Mouse (Mus musculus) CD4-positive helper T cell, adult 2 months (primary cell): ENCODE data around the gene Sag.
"Not testable (repeated sequence)": the region's sequence is repeated elsewhere in the genome, so short reads cannot be mapped to it uniquely, and the experiment has no call there.

Experiments used
- DNase-seq: peaks from one replicate; pipeline ENCODE4 v3.0.0-alpha.2; 2012; ENCODE audit warnings: low read depth, missing footprints, low spot score

Gene Sag

DNA sequence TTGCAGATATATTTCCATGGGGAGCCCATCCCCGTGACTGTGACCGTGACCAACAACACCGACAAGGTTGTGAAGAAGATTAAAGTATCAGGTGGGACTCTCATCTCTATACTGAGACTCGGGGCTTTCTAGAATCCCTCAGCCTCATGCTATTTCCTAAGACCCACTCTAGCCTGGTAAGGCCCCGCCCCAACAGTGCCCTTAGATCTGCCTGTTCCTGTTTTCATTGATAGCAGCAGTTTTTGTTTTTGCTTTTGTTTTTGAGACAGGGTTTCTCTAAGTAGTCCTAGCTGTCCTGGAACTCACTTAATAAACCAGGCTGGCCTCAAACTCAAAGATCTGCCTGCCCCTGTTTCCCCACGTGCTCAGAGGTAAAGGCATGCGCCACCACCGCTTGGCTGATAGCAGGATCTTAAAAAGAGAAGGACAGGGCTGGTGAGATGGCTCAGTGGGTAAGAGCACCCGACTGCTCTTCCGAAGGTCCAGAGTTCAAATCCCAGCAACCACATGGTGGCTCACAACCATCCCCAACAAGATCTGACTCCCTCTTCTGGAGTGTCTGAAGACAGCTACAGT, 21.0 kb downstream of the Sag start:
- DNase-seq: no peak

DNA sequence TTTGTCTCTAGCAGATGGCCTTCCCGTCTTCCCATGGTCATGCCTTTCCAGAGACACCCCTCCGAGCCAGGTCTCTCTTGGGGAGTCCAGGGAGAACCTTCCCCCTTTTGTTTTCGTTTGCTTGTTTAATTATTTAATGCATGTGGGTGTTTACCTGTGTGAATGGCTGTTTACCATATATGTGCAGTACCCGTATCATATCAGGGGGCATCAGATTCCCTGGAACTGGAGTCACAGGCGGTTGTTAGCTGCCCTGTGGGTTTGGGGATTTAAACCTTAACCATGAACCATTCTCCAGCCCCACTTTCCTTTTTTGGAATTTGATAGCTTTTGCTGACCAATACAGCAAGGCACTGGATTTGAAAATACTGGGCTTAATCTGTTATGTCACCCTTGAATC, 21.8 kb downstream of the Sag start:
- DNase-seq: no peak

DNA sequence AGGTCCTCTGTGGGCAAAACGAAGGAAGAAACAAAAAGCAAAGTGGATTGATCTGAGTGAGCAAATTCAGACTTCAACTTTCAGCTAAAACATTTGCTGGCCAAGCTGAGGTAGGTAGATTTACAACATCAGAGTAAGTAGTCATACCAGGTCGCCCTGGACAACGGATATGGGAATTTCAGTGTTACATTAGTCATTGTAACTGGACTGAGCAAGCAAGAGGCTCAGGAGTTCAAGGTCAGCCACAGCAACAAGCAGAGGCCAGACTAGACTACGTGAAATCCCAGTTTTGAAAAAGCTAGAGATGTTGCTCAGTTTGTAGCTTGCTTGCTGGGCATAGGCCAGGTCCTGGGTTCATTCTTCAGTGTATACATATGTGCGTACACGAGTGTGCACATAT, 22.5 kb downstream of the Sag start:
- DNase-seq: no peak

DNA sequence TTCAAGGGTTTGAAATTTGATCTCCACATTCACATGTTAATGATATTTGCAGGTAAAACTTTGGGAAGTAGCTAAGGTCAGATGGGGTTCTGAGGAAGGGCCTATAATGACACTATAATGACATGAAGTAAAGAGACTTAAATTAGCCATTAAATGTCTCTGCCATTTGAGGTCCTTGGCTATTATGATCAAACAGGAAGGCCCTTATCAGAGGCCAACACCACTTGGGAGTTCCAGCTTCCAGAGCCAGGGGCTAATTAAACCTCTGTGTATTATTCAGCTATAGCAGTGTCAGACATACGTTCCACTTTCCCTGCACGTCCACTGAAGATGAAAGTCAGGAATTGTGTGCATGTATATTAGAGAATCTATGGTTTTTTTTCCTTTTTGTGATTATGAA, 23.0 kb downstream of the Sag start:
- DNase-seq: no peak

DNA sequence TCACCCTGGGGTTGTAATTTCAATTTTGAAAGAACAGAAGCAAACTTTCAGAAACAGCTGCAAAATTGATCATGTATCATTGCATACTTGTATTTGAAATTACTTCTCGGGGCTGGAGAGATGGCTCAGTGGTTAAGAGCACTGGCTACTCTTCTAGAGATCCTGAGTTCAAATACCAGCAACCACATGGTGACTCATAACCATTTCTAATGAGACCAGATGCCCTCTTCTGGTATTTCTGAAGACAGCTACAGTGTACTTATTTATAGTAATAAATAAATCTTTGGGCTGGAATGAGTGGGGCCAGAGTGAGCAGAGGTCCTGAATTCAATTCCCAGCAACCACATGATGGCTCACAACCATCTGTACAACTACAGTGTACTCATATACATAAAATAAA, 24.0 kb downstream of the Sag start:
- DNase-seq: not testable (repeated sequence)

DNA sequence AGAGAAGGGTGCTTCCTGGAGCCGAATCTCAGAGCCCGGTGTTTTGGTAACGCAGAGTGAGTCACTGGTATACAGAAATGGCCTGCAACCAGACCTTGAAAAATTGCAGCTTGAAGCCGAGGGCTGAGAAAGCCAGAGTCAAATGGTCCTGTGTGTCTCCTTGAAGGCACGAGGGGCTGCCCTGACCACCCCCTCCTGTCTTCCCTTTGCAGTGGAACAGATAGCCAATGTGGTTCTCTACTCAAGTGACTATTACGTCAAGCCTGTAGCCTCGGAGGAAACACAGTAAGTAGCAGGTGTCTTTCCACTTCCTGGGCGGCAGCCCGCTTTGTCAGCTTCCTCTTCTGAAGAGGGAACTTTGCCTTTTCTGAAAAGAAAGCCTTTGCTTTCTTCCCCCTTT, 24.7 kb downstream of the Sag start:
- DNase-seq: peak; percentile 89

DNA sequence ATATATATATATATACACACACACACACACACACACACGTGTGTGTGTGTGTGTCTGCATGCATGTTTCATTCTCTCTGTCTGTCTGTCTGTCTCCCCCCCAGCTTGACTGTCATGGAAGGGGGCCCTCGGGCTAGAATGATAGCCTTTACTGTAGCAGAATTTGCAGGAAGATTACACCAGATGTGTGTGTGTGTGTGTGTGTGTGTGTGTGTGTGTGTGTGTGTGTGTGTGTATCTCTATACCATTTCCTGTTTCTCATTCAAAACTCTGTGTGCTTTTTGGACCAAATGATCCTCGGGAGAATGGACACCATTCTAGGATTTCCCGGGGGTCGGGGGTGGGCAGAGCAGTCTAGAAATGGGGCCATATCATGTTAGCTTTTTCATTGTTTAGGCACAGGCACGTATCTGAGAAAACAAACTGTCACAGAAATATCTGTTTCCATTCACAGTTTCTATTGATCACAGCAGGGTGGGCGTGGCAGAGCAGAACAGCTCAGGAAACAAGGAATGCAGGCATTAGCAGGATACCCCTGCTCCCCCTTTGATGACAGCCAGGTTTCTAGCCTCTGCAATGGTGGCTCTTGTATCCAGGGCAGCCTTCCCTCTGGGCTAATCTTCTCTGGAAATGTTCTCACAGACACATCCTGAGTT, 25.6 kb downstream of the Sag start:
- DNase-seq: peak; percentile 66

DNA sequence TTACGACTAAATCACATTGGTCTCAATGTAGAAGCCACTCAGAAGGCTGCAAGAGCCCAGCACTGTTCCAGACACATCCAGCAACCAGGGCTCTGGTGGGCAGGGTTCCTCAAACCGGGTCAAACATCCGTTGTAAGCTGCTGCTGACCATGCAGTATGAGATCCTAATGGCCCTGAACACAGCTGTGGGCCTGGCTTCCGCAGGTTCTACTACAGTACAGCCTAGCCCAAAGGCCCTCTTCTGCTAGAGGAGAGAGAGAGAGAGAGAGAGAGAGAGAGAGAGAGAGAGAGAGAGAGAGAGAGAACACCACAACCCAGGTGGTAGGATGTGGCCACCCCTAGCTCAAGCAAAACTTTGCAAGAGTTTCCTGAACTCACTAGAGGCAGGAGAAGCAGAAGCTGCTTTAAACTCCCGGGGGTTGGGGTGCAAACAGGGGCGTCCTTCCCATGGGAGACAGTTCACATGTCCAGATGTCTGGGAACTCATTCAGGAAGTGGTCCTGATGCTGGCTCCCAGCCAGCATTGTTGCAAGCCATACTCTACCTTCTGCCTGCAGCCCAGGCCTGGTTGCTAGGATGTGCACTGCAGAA, 26.2 kb downstream of the Sag start:
- peak; percentile 84 for DNase-seq

DNA sequence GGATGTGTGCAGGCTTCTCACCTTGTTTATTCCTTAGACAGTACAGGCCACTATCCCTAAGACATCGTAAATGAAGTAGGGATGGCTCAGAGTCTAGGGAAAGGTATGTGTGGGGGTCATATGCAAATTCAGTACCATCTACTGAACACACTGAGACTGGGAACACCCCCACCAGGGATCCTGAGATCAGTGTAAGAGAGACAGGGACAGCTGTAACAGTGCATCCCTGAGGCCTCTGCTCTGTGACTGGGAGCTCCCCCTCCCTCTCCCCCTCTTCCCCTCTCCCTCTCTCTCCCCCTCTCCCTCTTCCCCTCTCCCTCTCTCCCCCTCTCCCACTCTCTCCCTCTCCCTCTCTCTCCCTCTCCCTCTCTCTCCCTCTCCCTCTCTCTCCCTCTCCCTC, 33.0 kb downstream of the Sag start:
- DNase-seq: no peak

DNA sequence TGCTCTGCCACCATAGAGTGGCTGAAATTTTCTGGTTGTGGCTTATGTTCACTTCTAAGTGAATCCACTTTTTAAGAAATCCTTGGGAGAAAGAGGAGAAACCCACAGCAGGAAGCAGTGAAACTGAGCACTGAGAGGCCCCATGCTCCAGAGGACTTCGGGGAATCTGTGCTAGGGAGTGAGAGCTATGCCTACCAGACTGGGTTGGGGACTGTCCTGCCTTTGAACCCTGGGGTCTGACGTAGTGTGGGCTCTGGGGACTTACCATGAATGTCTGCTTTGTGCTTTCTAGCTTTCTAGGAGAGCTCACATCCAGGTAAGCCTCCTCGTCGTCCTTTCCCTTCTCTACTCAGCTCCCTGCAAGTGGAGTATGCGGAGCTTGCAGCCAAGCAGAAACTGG, 33.5 kb downstream of the Sag start:
- DNase-seq: no peak

DNA sequence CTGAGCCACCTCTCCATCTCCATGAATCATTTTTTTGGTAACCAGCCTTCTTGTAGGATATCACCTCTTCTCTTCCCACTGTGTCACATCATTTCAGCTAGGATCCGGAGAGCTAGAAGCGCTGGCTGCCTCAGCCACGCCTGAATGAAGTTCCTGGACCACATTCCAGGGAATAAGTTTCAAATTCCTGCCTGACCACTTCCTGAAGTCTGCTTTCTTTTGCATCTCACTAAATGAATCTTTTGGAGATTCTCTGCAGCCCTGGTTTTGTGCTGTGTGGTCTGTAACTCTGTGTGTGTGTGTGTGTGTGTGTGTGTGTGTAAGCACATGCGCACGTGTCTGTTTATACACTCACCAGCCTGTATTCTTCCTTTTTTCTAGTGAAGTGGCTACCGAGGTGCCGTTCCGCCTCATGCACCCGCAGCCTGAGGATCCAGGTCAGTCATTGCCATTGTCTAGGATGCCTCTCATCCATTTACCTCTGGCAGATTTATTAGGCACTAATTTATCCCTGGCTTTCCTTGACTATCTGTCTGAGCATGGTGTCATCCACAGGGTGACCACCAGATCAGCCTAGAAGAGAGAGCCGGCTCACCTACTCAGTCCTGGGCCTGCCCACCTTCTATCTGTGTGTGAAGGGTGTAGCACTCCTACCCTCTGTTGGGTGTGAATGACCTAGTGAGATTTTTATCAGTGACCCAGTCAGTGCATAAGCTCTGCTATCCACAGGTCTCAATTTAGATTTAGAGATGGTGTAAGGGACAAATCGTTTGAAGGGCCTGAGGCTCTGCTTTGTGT, 37.1 kb downstream of the Sag start:
- DNase-seq: no peak

DNA sequence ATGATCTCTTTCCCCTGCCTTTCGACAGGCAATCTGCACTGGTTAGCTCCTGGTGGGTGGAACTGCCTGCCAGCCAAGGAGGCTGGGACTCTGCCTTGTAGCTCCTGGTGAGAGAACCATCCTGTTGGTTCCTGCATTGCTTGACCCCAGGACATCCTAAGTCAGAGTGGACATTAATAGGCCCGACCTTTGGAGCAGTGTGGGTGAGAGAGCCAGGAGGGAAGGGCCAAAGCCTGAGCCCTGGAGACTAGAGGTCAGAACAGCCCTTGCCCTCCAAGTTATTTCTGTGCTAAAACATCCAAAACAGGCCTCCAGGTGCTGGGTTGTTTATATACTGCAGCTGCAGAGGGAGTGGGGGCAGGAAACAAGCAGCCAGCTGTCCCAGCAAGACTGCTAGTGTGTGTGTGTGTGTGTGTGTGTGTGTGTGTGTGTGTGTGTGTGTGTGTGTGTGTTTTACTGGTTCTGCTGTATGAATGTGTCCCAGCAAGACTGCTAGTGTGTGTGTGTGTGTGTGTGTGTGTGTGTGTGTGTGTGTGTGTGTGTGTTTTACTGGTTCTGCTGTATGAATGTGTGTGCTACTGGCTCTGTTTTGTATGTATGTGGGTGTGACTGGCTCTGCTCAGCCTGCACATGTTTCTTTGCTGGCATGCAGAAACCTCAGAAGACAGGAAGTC, 43.5 kb downstream of the Sag start:
- DNase-seq: peak; percentile 88

DNA sequence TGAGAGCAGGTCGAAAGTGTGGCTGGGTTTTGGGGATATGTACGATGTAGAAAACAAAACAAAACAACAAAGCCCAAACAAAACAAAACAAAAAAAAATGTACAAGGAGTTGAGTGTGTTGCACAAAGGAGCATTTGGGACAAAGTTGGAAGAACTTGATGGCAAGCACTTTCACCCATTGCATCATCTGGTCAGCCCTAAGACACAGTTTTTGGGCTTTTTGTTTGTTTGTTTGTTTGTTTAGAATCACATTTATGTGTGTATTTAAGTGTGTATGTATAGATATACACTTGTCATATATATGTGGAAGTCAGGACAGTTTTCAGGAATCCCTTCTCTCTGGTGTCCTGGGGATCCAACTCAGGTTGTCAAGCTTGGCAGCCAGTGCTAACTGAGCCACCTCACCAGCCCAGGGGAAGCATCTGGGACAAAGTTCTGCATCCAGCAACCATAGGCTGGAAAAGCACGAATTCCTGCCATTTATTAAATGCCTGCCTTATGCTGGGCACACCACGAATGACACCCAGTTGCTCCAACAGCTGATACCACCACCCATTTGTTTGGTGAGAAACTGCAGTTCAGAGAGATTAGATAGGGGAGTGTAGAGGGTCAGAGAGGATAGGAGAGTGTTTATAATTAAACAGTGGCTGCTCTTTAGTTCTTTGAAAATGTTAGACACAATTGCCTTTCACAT, 44.1 kb downstream of the Sag start:
- DNase-seq: no peak

DNA sequence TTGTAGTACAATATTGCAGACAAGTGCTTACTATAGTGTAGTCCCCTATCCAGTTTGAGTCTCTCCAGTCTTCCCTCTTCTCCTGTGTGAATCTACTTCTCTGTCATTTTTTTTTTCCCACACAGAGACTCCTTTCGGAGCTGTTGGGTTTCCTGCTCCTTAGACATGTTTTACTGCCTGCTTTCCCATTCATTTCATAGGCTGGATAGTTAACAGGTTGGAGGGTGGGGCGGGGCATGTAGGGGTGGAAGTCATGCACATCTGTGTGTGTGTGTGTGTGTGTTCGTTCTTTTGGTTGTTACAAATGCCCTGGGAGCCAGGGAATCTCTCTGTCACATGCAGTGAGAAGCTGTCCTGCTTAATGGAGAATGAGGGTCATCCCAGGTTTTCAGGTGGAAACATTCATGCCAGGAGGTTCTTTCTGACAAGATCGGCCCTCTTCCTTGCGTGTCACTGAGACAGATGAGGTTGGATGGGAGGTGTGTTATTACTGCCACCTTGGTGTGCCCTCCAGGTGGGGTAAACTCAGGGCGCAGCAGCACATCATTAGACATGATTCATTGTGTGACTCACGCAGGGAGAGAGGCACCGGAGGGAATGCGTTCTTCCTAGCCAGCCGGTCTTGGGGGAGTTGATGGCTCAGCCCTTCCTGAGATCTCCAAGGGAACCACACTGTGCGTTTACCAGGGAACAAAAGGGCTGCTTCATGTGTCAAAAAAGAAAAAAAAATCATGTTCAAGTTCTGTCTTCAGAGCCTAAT, 44.9 kb downstream of the Sag start:
- no peak for DNase-seq

DNA sequence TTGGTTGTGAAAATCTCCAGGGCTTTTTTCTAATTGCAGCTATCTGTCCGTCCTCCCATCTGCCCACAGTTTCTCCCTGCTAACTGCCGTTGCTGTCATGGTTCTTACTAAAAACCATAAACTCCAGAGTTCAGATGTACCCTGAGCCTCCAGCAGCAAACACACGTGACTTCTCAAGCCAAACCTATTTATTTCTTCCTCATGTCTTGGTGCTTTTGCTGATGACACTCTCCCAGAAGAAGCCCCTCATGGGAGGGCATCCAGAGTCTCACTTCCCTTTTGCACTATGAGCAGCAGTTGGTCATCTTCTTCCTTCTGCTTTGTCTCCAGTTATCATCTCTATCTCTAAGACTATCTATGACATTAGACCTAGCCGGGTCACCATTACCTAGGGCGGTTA, 45.8 kb downstream of the Sag start:
- DNase-seq: no peak

DNA sequence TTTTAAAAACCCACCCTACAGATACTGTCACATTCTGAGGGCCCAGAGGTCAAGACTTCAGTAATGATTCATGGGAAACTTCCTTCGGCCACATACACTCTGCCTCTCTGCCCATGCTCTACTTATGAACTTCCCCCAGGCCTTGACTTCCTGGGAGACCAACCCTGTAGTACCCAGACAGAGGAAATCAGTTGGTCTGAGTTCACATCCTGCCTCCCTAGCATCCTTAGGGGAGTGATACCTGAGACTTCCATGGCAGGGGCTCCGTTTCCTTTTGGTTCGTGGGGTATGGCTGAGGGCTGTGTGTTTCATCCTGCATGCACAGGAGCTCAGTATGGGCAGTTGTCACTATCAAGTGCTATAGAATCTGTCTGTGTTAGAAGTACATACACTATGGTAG, 47.9 kb downstream of the Sag start:
- DNase-seq: peak; percentile 26

DNA sequence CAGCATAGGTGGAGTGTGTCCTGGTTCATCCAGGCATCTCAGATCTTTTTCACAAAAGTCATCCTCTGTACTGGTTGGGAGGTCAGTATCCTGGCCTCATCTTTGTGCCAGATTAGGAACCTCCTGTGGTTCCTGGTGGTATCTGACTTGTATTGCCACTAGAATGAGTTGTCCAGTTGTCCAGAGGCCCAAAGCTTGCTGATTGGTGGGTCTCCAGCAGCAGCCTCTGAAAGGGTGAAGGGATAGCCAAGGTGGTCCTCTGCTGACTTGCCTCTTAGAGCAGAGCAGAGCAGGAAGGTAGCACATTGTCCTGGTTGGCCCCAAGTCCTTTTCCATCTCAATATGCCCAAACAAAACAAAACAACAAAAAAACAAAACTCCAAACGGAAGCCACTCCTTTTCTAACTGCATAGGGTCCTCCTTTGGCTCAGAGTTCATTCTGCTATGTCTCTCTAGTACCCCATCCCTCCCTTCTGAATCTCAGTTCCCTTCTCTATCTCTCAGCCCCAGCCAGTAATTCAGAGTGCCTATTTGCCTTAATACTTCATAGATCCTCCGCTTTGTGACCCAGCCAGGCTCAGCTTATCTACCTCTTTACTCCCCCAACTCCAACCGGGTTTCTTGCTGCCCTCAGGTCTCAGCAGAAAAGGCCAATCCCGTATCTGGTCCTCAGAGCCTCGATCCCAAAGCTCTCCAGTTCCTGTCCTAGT, 48.8 kb downstream of the Sag start:
- no peak for DNase-seq

DNA sequence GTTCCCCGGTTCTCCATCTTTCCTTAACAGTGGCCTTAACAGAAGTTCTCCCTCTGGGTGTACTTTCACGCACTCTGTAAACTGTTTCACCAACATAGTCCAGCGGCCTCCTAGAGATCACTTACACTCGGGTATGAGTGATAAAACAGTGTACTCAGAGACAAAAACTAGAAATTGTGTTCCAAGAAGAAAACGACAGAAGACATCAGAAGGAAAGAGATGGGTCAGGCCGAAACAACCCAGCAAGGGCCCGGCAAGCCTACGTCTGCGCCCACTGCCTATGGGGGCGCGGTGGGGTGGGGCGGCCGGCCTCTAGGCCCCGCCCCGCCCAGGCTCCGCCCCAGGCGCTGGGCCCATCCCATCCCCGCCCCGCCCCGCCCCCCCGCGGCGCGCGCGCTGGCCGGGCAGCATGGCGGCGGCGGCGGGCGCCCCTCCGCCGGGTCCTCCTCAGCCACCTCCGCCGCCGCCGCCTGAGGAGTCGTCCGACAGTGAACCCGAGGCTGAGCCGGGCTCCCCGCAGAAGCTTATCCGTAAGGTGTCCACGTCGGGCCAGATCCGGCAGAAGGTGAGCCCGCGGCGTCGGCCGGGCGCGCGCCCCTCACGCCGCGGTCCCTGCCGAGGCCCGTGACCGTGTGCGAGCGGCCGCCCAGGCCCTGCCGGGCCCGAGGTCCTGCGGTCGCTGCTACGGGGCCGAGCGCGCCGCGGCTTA, 49.6 kb downstream of the Sag start, which contains the start of gene Dgkd:
Gene Dgkd (plus strand): TSS at position 396 of the 709 bp plus-strand sequence.
- peak; percentile 84 for DNase-seq

DNA sequence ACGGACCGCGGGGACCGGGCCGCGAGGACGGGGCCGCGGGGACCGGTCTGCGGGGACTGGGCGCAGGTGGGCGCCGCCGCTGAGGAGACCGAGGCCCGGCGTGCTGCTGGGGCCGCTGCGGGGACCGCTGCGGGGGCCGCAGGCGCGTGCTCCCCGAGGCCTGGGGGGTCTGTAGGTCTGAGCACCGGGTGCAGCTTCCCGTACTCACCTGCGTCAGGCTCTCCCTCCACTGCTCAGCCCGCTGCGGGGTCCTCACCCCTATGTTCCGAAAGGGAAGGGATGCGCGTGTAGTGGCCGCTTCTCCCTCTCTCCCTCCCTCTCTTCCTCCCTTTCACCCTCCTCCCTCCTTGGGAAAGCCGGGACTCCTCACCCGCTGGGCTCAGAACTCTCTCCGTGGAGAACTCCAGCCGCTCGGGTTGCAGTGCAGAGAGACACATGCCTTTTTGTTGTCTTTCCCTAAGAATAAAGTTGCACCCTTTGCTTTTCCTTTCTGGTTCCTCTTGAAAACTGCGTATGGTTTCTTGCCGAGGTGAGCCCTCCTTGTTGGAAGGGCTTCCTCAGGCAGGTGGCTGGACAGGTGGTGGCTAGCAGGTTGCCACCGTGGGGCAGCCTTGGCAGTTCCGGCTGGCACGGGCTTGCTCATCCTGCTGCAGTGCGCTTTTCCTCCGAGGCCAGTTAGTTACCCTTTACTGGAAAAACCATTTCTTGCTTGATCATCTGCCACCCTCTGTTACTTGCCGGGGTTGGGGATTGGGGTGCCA, 50.3 kb downstream of the Sag start:
- peak; percentile 43 for DNase-seq
